Mouse (Mus musculus) urinary bladder, adult 18-20 months (tissue): ENCODE data around the gene Gm13090.
A peak's percentile ranks its signal among the peaks of the same experiment; 100 is the strongest.

Experiments
- DNase-seq, 2 experiments: peaks; one replicate each; pipeline ENCODE4 v3.0.0; 2022; ENCODE audit warnings: low spot score in 2 of 2, mixed read lengths in 2 of 2

The Gm13090 gene

GRCm38 (mm10) chr4:151135491-151135890, 46.1 kb downstream of the Gm13090 start:
- no peak for DNase-seq

- DNase-seq: no peak
Observed at GRCm38 (mm10) chr4:151137701-151138100, 48.3 kb downstream of the Gm13090 start.

GRCm38 (mm10) chr4:151138135-151138534, 48.8 kb downstream of the Gm13090 start:
- no peak for DNase-seq

- DNase-seq: no peak
Observed at GRCm38 (mm10) chr4:151138586-151138985, 49.2 kb downstream of the Gm13090 start.

- DNase-seq: peak; percentile 41 to 65
Observed at GRCm38 (mm10) chr4:151139053-151139840, 49.9 kb downstream of the Gm13090 start.

- no peak for DNase-seq
Observed at GRCm38 (mm10) chr4:151140368-151140982, 51.1 kb downstream of the Gm13090 start.
